Mouse (Mus musculus): ENCODE results near the gene Ints6l. TPM values are rescaled to one million over a fixed set of nuclear protein-coding genes. Genes with fewer than 3 reads are reported as not detected.
A peak's percentile ranks its signal among the peaks of the same experiment; 100 is the strongest.

Ints6l gene
- polyA plus RNA-seq, 1 experiment from 2014 or later = 25.2 TPM

DNA sequence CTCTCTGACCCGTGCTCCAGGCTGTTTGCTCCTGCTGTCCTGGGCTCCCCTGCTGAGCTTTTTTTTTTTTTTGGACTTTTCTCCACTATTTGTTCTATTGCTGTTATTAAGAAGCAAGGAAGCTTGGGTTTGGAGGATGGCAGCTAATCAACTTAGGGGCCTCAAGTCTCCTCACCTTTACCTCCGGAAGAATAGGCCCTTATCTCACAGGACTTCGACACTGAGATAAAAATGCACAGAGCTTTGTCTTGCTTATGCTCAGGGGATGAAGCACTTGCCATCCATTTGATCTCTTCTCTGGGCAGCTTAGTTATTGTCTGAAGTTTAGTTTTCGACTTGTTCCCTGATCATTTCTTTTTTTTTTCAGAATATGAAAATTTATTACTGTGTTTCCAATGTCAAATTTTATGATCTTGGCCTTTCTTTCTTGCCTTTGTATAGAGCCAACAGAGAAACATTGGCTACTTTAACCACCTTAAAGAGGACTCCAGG, 7.1 kb upstream of the Ints6l start, which contains the start of gene Gm2174:
Gene Gm2174, plus strand, starts transcription at position 442 of the 492 bp plus-strand sequence.
- H3K4me2 ChIP-seq (ENCODE audit: low read length) = no peak within 1 kb of the TSS
- ATAC-seq (replicated peaks; ENCODE audit: low FRiP score, low TSS enrichment, low read depth) = no peak
- 64% methylated on average over 4 of the region's 4 CpGs for WGBS

GRCm38 (mm10) chrX:56455372-56456246, 952 bp downstream of the Ints6l start:
- Histone ChIP-seq H3K36me3 (ENCODE audit: control insufficient read depth, insufficient read depth, low read length) (no peaks in the 10 kb centered on the region), H3K9me3 (ENCODE audit: control insufficient read depth, low read length) (no peaks in the 10 kb centered on the region), H3K27ac (ENCODE audit: low read depth) (peak overlapping the region; percentile 93), H3K4me2 (ENCODE audit: low read length) (peak overlapping the region; percentile 51), H3K4me3 (ENCODE audit: low read depth, low read length) (peak overlapping the region; percentile 52), H3K27me3 (replicated peaks; ENCODE audit: control insufficient read depth, insufficient read depth, low read length) (no peaks in the 10 kb centered on the region), H3K9ac (ENCODE audit: low read length) (peak overlapping the region; percentile 74), H3K4me1 (replicated peaks; ENCODE audit: control insufficient read depth, insufficient read depth, low read length) (no peaks in the 10 kb centered on the region)
- DNase-seq (ENCODE audit: low spot score) = peak; percentile 79
- peak; percentile 94 for ATAC-seq (replicated peaks; ENCODE audit: low FRiP score, low TSS enrichment, low read depth)
- 15% methylated on average over 56 of the region's 65 CpGs for WGBS

More for the DNA sequence above, 7.1 kb upstream of the Ints6l start, which contains the start of gene Gm2174:
- no peak within 1 kb of the TSS for H3K9ac ChIP-seq (ENCODE audit: low read length)
- no peak within 1 kb of the TSS for H3K27ac ChIP-seq (ENCODE audit: low read depth)
- no peak within 1 kb of the TSS for H3K4me3 ChIP-seq (ENCODE audit: low read depth, low read length)
- H3K4me1 ChIP-seq (replicated peaks; ENCODE audit: control insufficient read depth, insufficient read depth, low read length) = no peaks in the 10 kb centered on the region
- no peak for DNase-seq (ENCODE audit: low spot score)
- no peaks in the 10 kb centered on the region for H3K27me3 ChIP-seq (replicated peaks; ENCODE audit: control insufficient read depth, insufficient read depth, low read length)
- H3K9me3 ChIP-seq (ENCODE audit: control insufficient read depth, low read length) = no peaks in the 10 kb centered on the region
- no peaks in the 10 kb centered on the region for H3K36me3 ChIP-seq (ENCODE audit: control insufficient read depth, insufficient read depth, low read length)

DNA sequence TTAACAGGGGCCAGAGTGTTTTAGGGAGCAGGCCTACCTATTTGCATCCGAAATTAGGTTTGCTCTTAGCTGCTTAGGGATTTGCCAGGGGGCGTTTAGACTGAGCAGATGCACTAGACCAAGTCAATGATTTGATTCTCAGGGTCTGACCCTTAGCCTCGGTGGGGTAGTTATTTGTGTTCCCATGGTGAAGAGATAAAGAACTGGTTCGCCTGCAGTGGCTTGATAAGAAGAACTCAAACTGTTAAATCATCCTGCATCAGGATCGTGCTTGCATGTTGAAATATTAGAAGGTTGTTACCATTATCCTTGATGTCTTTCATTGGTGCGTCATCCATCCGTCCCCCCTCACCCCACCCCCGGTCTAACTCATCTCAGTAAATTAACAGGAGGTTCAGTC, 1.7 kb downstream of the Ints6l start:
- WGBS = 18% methylated on average over 8 of the region's 8 CpGs
- Histone ChIP-seq H3K36me3 (ENCODE audit: control insufficient read depth, insufficient read depth, low read length) (no peaks in the 10 kb centered on the region), H3K27ac (ENCODE audit: low read depth) (peak overlapping the region; percentile 57; the same call in 1 of the 2 replicates), H3K9me3 (ENCODE audit: control insufficient read depth, low read length) (no peaks in the 10 kb centered on the region), H3K4me1 (replicated peaks; ENCODE audit: control insufficient read depth, insufficient read depth, low read length) (peaks cover 2% of the 10 kb centered on the region; the same call in 1 of the 2 replicates), H3K4me3 (ENCODE audit: low read depth, low read length) (peak overlapping the region; percentile 52), H3K27me3 (replicated peaks; ENCODE audit: control insufficient read depth, insufficient read depth, low read length) (no peaks in the 10 kb centered on the region), H3K4me2 (ENCODE audit: low read length) (peak overlapping the region; percentile 44), H3K9ac (ENCODE audit: low read length) (no peak overlapping the region)
- DNase-seq (ENCODE audit: low spot score) (peak; percentile 53), ATAC-seq (replicated peaks; ENCODE audit: low FRiP score, low TSS enrichment, low read depth) (peak; percentile 37)

DNA sequence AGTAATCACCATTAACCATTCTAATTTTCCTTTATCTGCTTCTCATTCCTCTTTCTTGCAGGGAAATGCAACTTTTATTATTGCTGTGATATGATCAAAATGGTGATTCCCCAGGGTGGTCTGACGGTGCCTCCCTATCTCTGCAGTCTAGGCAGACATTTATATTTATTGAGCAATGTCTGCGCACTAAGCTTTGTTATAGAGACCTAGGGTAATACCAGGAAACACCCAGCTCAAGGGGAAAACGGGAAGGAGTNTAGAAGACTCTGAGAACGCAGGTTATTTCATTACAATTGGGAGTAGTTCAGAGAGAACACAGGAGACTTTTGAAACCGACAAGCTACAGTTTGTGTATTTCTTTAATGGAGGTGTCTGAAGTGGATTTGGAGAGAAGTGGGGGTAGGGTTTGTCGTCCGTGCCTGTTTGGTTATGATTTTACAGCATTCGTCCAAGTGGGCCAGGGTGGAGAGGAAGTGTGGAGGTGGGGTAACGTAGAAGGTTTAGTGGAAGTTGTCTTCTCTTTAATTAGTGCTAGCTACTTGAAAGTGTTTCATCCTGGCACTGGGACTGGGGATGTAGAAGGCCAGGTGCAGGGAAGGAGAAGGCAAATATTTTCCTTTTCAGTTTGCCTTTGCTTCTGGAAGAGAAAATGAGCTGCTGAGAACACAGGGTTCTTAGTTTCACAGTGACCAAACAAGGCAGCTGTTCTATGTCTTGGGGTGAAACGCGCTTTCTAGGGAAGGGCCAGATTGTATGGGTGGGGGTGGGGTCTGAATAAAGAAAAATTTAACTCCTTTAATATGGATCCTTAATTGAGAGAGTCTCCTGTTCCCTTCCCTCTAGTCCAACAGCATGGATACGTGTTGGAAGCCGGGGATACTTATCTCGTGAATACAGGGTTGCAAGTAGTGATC, 7.6 kb downstream of the Ints6l start:
- 34% methylated on average over 14 of the region's 14 CpGs for WGBS
- H3K36me3 ChIP-seq (ENCODE audit: control insufficient read depth, insufficient read depth, low read length) = no peaks in the 10 kb centered on the region
- H3K4me2 ChIP-seq (ENCODE audit: low read length) = peak overlapping the region; percentile 21; the same call in 1 of the 2 replicates
- no peak for DNase-seq (ENCODE audit: low spot score)
- H3K9me3 ChIP-seq (ENCODE audit: control insufficient read depth, low read length) = no peaks in the 10 kb centered on the region
- peaks cover 4% of the 10 kb centered on the region for H3K4me1 ChIP-seq (replicated peaks; ENCODE audit: control insufficient read depth, insufficient read depth, low read length)
- ATAC-seq (replicated peaks; ENCODE audit: low FRiP score, low TSS enrichment, low read depth) = no peak
- H3K4me3 ChIP-seq (ENCODE audit: low read depth, low read length) = no peak overlapping the region
- no peak overlapping the region for H3K9ac ChIP-seq (ENCODE audit: low read length)
- H3K27ac ChIP-seq (ENCODE audit: low read depth) = peak overlapping the region; percentile 75; the same call in 1 of the 2 replicates
- no peaks in the 10 kb centered on the region for H3K27me3 ChIP-seq (replicated peaks; ENCODE audit: control insufficient read depth, insufficient read depth, low read length)

DNA sequence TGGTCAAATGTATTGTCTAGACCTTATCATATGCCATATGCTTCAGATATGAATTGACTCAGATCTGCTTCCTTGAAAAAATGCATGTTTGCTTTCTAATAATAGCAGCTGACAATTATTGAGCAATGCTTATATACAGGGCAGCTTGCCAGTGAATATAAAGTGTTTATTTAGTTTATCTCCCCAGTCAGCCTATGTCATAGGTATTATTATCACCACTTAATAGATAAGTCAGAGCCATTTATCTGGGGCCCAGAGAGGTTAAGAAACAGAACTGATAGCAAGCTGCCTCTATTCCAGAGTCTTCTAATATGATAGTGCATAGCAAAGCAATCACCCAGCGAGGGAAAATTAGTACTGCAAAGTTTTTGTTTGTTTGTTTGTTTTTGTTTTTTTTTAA, 10.2 kb downstream of the Ints6l start:
- H3K4me3 ChIP-seq (ENCODE audit: low read depth, low read length) = no peak overlapping the region
- peaks cover 9% of the 10 kb centered on the region for H3K4me1 ChIP-seq (replicated peaks; ENCODE audit: control insufficient read depth, insufficient read depth, low read length)
- no peaks in the 10 kb centered on the region for H3K9me3 ChIP-seq (ENCODE audit: control insufficient read depth, low read length)
- ATAC-seq (replicated peaks; ENCODE audit: low FRiP score, low TSS enrichment, low read depth) = no peak
- H3K9ac ChIP-seq (ENCODE audit: low read length) = no peak overlapping the region
- WGBS = 74% methylated on average over 1 of the region's 1 CpGs
- no peaks in the 10 kb centered on the region for H3K36me3 ChIP-seq (ENCODE audit: control insufficient read depth, insufficient read depth, low read length)
- H3K27me3 ChIP-seq (replicated peaks; ENCODE audit: control insufficient read depth, insufficient read depth, low read length) = no peaks in the 10 kb centered on the region
- H3K27ac ChIP-seq (ENCODE audit: low read depth) = no peak overlapping the region
- DNase-seq (ENCODE audit: low spot score) = no peak
- no peak overlapping the region for H3K4me2 ChIP-seq (ENCODE audit: low read length)

DNA sequence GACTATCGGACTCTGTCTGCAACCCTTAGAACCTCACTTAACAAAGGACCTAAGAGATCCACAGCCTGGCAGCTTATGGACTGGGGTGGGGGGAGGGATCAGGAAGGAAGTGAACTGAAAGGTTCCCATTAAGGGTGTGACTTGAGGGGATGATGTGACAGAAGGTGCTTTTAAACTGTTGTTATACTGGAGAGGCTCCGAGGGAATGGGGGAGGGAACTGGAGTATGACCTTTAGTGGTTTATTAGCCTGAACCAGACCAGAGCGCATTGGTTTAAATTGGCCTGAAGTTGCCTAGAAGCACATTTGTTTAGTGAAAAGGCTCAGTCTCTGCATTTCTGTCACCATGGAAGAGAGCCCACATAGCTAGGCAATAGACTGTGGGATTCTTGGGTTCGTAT, 13.0 kb downstream of the Ints6l start:
- Histone ChIP-seq H3K9me3 (ENCODE audit: control insufficient read depth, low read length) (no peaks in the 10 kb centered on the region), H3K9ac (ENCODE audit: low read length) (no peak overlapping the region), H3K4me1 (replicated peaks; ENCODE audit: control insufficient read depth, insufficient read depth, low read length) (peaks cover 4% of the 10 kb centered on the region), H3K27ac (ENCODE audit: low read depth) (peak overlapping the region; percentile 34; the same call in 1 of the 2 replicates), H3K36me3 (ENCODE audit: control insufficient read depth, insufficient read depth, low read length) (no peaks in the 10 kb centered on the region), H3K27me3 (replicated peaks; ENCODE audit: control insufficient read depth, insufficient read depth, low read length) (no peaks in the 10 kb centered on the region), H3K4me3 (ENCODE audit: low read depth, low read length) (no peak overlapping the region), H3K4me2 (ENCODE audit: low read length) (no peak overlapping the region)
- WGBS = 49% methylated on average over 4 of the region's 4 CpGs
- DNase-seq (ENCODE audit: low spot score) (no peak), ATAC-seq (replicated peaks; ENCODE audit: low FRiP score, low TSS enrichment, low read depth) (no peak)

DNA sequence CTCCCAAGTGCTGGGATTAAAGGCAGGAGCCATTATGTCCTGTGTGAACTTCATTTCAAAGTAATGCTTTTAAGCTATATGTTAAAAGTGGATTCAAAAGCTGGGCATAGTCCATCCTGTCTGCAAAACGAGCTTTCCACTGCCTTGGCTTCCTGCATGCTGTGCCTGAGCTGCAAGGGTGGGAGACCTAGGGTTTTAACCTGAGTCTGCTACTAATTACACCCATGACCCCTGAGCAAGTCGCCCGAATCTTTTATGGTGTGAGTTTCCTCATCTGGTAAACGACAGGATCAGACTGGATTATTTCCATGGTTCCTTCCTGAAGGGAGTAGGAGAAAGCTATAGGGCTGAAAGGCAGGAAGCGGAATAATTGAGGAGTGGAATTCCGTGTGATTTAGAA, 13.8 kb downstream of the Ints6l start:
- ATAC-seq (replicated peaks; ENCODE audit: low FRiP score, low TSS enrichment, low read depth) = no peak

DNA sequence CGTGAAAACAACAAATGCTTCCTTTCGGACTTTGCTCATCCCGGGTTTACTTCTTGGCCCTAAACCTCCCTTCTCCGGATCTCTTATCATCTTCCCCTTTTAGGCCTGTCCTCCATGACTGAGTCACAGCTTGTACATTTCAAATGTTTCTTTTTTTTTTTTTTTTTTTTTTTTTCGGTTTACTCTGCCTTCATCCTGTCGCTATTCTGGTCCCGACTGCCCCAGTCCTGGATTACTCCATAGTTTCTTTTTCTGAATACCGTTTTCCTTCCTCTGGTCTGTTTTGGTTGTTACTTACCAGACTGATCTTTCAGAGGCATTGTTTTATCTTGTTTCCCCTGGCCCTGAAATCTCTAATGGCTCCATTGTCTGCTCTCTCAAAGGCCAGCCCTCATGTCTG, 19.4 kb downstream of the Ints6l start:
- Histone ChIP-seq H3K4me2 (ENCODE audit: low read length) (no peak overlapping the region), H3K27ac (ENCODE audit: low read depth) (no peak overlapping the region), H3K27me3 (replicated peaks; ENCODE audit: control insufficient read depth, insufficient read depth, low read length) (no peaks in the 10 kb centered on the region), H3K4me3 (ENCODE audit: low read depth, low read length) (no peak overlapping the region), H3K9ac (ENCODE audit: low read length) (no peak overlapping the region), H3K36me3 (ENCODE audit: control insufficient read depth, insufficient read depth, low read length) (no peaks in the 10 kb centered on the region), H3K9me3 (ENCODE audit: control insufficient read depth, low read length) (no peaks in the 10 kb centered on the region), H3K4me1 (replicated peaks; ENCODE audit: control insufficient read depth, insufficient read depth, low read length) (no peaks in the 10 kb centered on the region)
- no peak for ATAC-seq (replicated peaks; ENCODE audit: low FRiP score, low TSS enrichment, low read depth)
- WGBS = 77% methylated on average over 8 of the region's 8 CpGs
- DNase-seq (ENCODE audit: low spot score) = no peak

More for the DNA sequence above, 13.8 kb downstream of the Ints6l start:
- H3K27me3 ChIP-seq (replicated peaks; ENCODE audit: control insufficient read depth, insufficient read depth, low read length) = no peaks in the 10 kb centered on the region
- no peak for DNase-seq (ENCODE audit: low spot score)
- no peaks in the 10 kb centered on the region for H3K9me3 ChIP-seq (ENCODE audit: control insufficient read depth, low read length)
- H3K4me2 ChIP-seq (ENCODE audit: low read length) = no peak overlapping the region
- H3K27ac ChIP-seq (ENCODE audit: low read depth) = peak overlapping the region; percentile 34; the same call in 1 of the 2 replicates
- peaks cover 4% of the 10 kb centered on the region for H3K4me1 ChIP-seq (replicated peaks; ENCODE audit: control insufficient read depth, insufficient read depth, low read length)
- H3K36me3 ChIP-seq (ENCODE audit: control insufficient read depth, insufficient read depth, low read length) = no peaks in the 10 kb centered on the region
- WGBS = 42% methylated on average over 6 of the region's 6 CpGs
- no peak overlapping the region for H3K9ac ChIP-seq (ENCODE audit: low read length)
- no peak overlapping the region for H3K4me3 ChIP-seq (ENCODE audit: low read depth, low read length)
